Mouse (Mus musculus): ENCODE measurements at regions not wholly inside any gene's neighbourhood (a gene's known extent, or its start where the extent isn't known, plus 50 kb on each side); places are given as distances from the start of the nearest gene placed in this dataset.

- TF ChIP-seq USF1 (IDR thresholded peaks at IDR 0.05; ENCODE audit: low read depth): no peak
- no peak for TF ChIP-seq POLR2A (IDR thresholded peaks at IDR 0.05; ENCODE audit: insufficient read length, low read depth)
- TF ChIP-seq TCF12 (IDR thresholded peaks at IDR 0.05; ENCODE audit: insufficient read depth, poor library complexity, severe bottlenecking): no peak
- no peak for TF ChIP-seq MYOG (IDR thresholded peaks at IDR 0.05; ENCODE audit: control insufficient read depth in 1 of 3, insufficient read depth in 1 of 3, insufficient read length in 2 of 3, low read depth in 2 of 3)
- no peak for TF ChIP-seq POLR2AphosphoS2 (IDR thresholded peaks at IDR 0.05; ENCODE audit: insufficient read length, low read depth)
- TF ChIP-seq MAX (IDR thresholded peaks at IDR 0.05; ENCODE audit: low read depth): no peak
- no peak for TF ChIP-seq REST (IDR thresholded peaks at IDR 0.05; ENCODE audit: insufficient read depth, insufficient read length)
- no peak for TF ChIP-seq MYOD1 (IDR thresholded peaks at IDR 0.05; ENCODE audit: control insufficient read depth in 1 of 3, insufficient read length in 2 of 3, low read depth in 2 of 3)
- no peak for TF ChIP-seq E2F4 (IDR thresholded peaks at IDR 0.05; ENCODE audit: insufficient read depth)
- no peak for TF ChIP-seq CEBPB (IDR thresholded peaks at IDR 0.05; ENCODE audit: insufficient read depth, poor library complexity, severe bottlenecking)
Measured at GRCm38 (mm10) chr1:35362836-35363235, 513.1 kb downstream of the Plekhb2 start.
